Mouse (Mus musculus): Measurements from ENCODE around the gene Cyp46a1. TPM values are rescaled to one million over a fixed set of nuclear protein-coding genes. Genes with fewer than 3 reads are reported as not detected.

Gene Cyp46a1
- total and polyA plus RNA-seq, 3 experiments, result not detected

DNA sequence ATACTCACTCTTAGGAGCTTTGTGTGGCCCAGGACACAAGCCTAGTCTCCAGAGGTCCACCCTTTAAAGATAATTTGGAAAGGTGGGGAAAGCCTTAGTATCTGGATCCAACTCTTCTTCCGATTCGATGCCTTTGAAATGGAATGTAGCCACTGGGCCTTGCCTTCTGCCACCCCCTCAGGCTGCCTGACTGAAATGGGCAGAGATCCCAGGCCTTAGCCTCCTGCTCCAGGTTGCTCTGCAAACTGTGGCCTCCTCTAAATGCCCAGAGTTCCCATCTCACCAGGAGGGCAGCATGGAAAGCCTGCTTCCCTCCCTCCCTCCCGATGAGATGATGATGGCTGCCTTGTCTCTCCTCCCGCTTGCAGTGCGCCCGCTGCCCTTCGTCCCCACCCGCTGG lies 47.2 kb upstream of the Cyp46a1 start:
- Histone ChIP-seq H3K79me2 (ENCODE audit: control insufficient read depth, insufficient read depth, low read length, poor library complexity) (no peaks in the 10 kb centered on the region), H3K4me1 (ENCODE audit: control insufficient read depth in 1 of 2, insufficient read depth in 2 of 2, low read length in 2 of 2) (no peaks in the 10 kb centered on the region), H3K4me3 (ENCODE audit: control insufficient read depth in 1 of 2, insufficient read depth in 1 of 2, low read depth in 2 of 2, low read length in 2 of 2) (no peak overlapping the region), H3K27me3 (ENCODE audit: control insufficient read depth in 1 of 2, insufficient read depth in 2 of 2, low read length in 2 of 2) (no peaks in the 10 kb centered on the region), H3K36me3 (ENCODE audit: control insufficient read depth in 1 of 2, insufficient read depth in 2 of 2, low read length in 2 of 2) (no peaks in the 10 kb centered on the region), H3K9ac (ENCODE audit: control insufficient read depth, low read depth, low read length, poor library complexity, severe bottlenecking) (no peak overlapping the region), H3K27ac (ENCODE audit: control insufficient read depth, low read depth, low read length) (no peak overlapping the region), H3K9me3 (replicated peaks; ENCODE audit: insufficient read depth, low read length) (no peaks in the 10 kb centered on the region)
- TF ChIP-seq USF1 (IDR thresholded peaks at IDR 0.05; ENCODE audit: low read depth, low read length), result no peak
- no peak for TF ChIP-seq TBP (IDR thresholded peaks at IDR 0.05; ENCODE audit: low read depth, low read length)
- TF ChIP-seq CHD2 (IDR thresholded peaks at IDR 0.05; ENCODE audit: low read length), result no peak
- TF ChIP-seq NRF1 (IDR thresholded peaks at IDR 0.05; ENCODE audit: insufficient read depth, low read depth, low read length, poor library complexity, severe bottlenecking), result no peak
- TF ChIP-seq RCOR1 (IDR thresholded peaks at IDR 0.05; ENCODE audit: low read depth, low read length), result no peak
- TF ChIP-seq USF2 (IDR thresholded peaks at IDR 0.05; ENCODE audit: borderline replicate concordance in 1 of 2, insufficient read depth in 1 of 2, low read depth in 1 of 2, low read length in 2 of 2), result no peak
- TF ChIP-seq UBTF (IDR thresholded peaks at IDR 0.05; ENCODE audit: borderline replicate concordance, insufficient read depth, low read depth, low read length), result no peak
- TF ChIP-seq BHLHE40 (IDR thresholded peaks at IDR 0.05; ENCODE audit: borderline replicate concordance, low read depth, low read length), result no peak
- TF ChIP-seq POLR2AphosphoS5 (IDR thresholded peaks at IDR 0.05; ENCODE audit: borderline replicate concordance, low read depth, low read length), result no peak
- TF ChIP-seq MXI1 (IDR thresholded peaks at IDR 0.05; ENCODE audit: low read depth, low read length), result no peak
- no peak for TF ChIP-seq E2F4 (IDR thresholded peaks at IDR 0.05; ENCODE audit: borderline replicate concordance, low read depth, low read length)
- TF ChIP-seq SIN3A (IDR thresholded peaks at IDR 0.05; ENCODE audit: low read length), result no peak
- no peak for DNase-seq (ENCODE audit: low read depth, low spot score)

DNA sequence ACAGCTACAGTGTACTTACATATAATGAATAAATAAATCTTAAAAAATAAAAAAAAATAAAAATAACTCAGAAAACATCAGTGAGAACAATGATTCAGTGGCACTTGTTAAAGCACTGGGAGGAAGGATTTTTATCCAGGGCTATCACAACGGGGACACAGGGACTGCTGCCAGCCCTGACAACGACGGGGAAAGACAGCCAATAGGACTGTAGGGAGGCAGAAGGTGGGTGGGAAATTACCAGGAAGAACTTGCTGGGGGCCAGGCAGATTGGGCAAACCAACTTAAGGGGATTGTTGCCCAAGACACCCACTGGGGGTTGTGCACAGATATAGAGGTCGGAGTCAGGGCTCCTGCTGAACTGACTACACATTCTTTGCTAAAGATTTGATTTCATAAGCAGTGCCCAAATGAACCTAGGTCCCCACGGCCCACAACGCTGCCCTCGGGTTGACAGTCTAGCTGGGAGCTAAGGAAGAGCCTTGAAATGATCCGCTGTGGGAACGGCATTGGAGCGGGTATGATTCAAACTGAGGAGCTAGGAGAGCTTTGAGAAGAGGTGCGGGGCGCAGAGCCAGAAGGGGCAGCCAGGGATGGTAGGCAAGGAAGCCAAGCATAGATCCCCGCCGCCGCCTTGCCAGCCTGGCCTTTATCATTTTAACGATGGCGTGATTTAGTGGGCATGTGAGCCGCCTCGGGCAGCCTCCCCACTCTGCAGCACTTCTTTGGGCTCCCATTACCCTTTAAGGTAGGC lies 45.9 kb upstream of the Cyp46a1 start:
- TF ChIP-seq RCOR1 (IDR thresholded peaks at IDR 0.05; ENCODE audit: low read depth, low read length) (no peak), MEF2A (IDR thresholded peaks at IDR 0.05; ENCODE audit: extremely low read depth, insufficient replicate concordance, low read depth, low read length, poor library complexity, severe bottlenecking) (no peak), MYB (IDR thresholded peaks at IDR 0.05; ENCODE audit: low read depth, low read length) (no peak), MAFK (IDR thresholded peaks at IDR 0.05; ENCODE audit: borderline replicate concordance, low read depth, low read length) (no peak), RAD21 (IDR thresholded peaks at IDR 0.05; ENCODE audit: low read depth, low read length) (no peak), POLR2AphosphoS5 (IDR thresholded peaks at IDR 0.05; ENCODE audit: borderline replicate concordance, low read depth, low read length) (no peak), TAL1 (IDR thresholded peaks at IDR 0.05; ENCODE audit: low read length) (no peak), MAX (IDR thresholded peaks at IDR 0.05; ENCODE audit: low read length) (no peak), CHD2 (IDR thresholded peaks at IDR 0.05; ENCODE audit: low read length) (no peak), GATA1 (IDR thresholded peaks at IDR 0.05; ENCODE audit: low read depth, low read length) (no peak), ZKSCAN1 (IDR thresholded peaks at IDR 0.05; ENCODE audit: low read depth, low read length) (no peak), SIN3A (IDR thresholded peaks at IDR 0.05; ENCODE audit: low read length) (no peak), NRF1 (IDR thresholded peaks at IDR 0.05; ENCODE audit: insufficient read depth, low read depth, low read length, poor library complexity, severe bottlenecking) (no peak), CHD1 (IDR thresholded peaks at IDR 0.05; ENCODE audit: low read depth, low read length) (no peak), POLR2A (IDR thresholded peaks at IDR 0.05; ENCODE audit: control insufficient read depth in 1 of 2, insufficient read depth in 1 of 2, low read depth in 1 of 2, low read length in 2 of 2, poor library complexity in 1 of 2) (no peak), POLR2AphosphoS2 (IDR thresholded peaks at IDR 0.05; ENCODE audit: low read length) (no peak), ZC3H11A (IDR thresholded peaks at IDR 0.05; ENCODE audit: low read depth, low read length) (no peak)
- Histone ChIP-seq H3K36me3 (ENCODE audit: control insufficient read depth in 1 of 2, insufficient read depth in 2 of 2, low read length in 2 of 2) (no peaks in the 10 kb centered on the region), H3K9me3 (replicated peaks; ENCODE audit: insufficient read depth, low read length) (no peaks in the 10 kb centered on the region), H3K27me3 (ENCODE audit: control insufficient read depth in 1 of 2, insufficient read depth in 2 of 2, low read length in 2 of 2) (no peaks in the 10 kb centered on the region), H3K4me1 (ENCODE audit: control insufficient read depth in 1 of 2, insufficient read depth in 2 of 2, low read length in 2 of 2) (no peaks in the 10 kb centered on the region), H3K9ac (ENCODE audit: control insufficient read depth, low read depth, low read length, poor library complexity, severe bottlenecking) (no peak overlapping the region), H3K27ac (ENCODE audit: control insufficient read depth, low read depth, low read length) (no peak overlapping the region), H3K79me2 (ENCODE audit: control insufficient read depth, insufficient read depth, low read length, poor library complexity) (no peaks in the 10 kb centered on the region), H3K4me3 (ENCODE audit: control insufficient read depth in 1 of 2, insufficient read depth in 1 of 2, low read depth in 2 of 2, low read length in 2 of 2) (no peak overlapping the region)
- DNase-seq (ENCODE audit: low read depth, low spot score), result no peak

All from MEL (cell line).